Mouse (Mus musculus) testis, adult 10 weeks (tissue): ENCODE results near the gene Tmem165. TPM values are rescaled to one million over a fixed set of nuclear protein-coding genes. Genes with fewer than 3 reads are reported as not detected.

Source experiments
- polyA plus RNA-seq: library from polyadenylated mRNA; stranded (reverse); fragments of 350-450 nt; fragmentation: Illumina TruSeq; extraction: RNeasy Lipid Tissue Mini Kit (QIAGEN cat#74804); gene quantifications from one replicate; pipeline ENCODE4 v1.2.3, GENCODE M21; 2014; ENCODE audit warnings: low read depth, low replicate concordance

The Tmem165 gene
- polyA plus RNA-seq, result 65.6 TPM

DNA sequence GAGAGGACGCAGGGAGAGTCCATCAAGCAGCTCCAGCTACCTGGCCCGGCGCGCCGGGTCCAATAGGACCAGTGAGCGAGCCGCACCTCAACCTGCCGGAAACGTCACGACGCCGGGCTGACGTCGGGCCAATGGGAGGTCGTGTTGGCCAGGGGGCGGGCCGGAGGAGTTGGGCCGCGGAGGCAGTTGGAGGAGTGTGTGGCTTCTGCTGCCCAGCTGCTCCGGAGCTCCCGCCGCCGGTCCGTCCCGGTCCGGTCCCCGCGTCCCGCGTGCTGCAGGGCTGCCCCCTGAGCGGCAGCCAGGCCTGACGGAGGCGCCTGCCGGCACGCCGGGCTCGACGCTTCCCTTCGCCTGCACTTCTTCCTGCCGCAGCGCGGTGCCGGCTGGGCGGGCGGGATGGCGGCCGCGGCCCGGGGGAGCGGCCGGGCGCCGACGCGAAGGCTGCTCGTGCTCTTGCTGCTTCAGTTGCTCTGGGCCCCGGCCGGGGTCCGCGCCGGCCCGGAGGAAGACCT is at the start of gene Tmem165:
Gene Tmem165, plus strand, starts transcription at position 131 of the 512 bp plus-strand sequence.

DNA sequence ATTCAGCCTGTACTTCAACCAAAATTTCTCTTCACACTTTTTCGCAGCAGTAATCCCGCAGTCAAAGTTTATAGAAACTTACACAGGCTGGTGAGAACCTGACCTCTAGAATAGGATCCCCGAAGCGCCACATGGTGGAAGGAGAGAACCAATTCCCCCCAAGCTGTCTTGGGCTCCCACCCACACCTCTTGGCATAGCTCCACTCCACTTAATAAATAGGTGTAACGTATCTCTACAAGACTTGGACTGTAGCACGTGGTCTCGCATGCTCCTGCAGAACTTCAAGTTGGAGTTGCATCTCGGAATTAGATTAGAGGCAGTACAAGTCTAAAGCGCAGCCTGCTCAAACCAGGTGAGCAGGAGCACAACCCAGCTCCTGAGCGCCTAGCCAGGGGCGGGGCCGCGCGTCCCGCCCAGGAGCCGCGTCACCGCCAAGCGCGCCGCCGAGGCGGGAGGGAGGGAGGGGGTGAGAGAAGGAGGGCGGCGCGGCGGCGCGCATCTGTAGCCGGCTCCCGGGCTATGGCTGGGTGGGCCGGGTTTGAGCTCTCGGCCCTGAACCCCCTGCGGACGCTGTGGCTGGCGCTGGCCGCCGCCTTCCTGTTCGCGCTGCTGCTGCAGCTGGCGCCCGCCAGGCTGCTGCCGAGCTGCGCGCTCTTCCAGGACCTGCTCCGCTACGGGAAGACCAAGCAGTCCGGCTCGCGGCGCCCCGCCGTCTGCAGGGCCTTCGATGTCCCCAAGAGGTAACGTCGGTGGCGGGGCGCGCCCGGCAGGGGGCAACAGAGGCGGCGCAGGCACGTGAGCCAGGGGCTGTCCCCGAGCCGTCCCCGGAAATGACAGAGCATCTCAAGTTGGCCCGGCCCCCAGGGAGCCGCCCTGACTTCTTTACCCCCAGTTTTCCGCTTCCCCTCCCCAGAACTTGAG is 43.6 kb upstream of the Tmem165 start, which contains the start of gene Srd5a3:
Gene Srd5a3, plus strand, starts transcription at position 464 of the 922 bp plus-strand sequence.

Other genes starting within 250 kb of the Tmem165 start
- gene Kdr, start 205.4 kb upstream of the Tmem165 start, polyA plus RNA-seq, result 2.4 TPM
- 5.3 TPM for gene Srd5a3, start 43.6 kb upstream of the Tmem165 start, polyA plus RNA-seq
- gene Clock, start 120.9 kb downstream of the Tmem165 start, polyA plus RNA-seq, result 36.7 TPM
- 2,703 TPM for gene Pdcl2, start 147.3 kb downstream of the Tmem165 start, polyA plus RNA-seq
- not detected for gene Nmu, start 179.9 kb downstream of the Tmem165 start, polyA plus RNA-seq